Mouse (Mus musculus): Measurements from ENCODE around the gene 4933416C03Rik.

The 4933416C03Rik gene

DNA sequence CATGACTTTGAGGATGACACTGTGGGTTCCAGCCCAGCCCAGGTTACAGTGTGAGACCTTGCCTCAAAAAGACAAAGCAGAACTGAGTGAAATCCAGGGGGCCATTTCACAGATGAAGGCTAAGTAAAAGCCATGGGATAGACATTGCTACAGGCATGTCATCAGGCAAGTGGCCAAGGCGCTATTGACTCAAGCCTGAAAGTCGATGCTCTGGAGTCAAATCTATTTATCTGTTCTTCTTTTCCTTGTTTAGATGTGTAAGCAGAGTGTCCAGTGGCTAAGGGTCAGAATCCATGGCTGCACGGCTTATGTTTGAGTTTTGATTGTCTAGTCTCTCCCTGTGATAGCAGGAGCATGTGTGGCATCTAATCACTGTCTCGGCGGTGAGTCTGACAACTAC, 35.1 kb downstream of the 4933416C03Rik start:
- DNase-seq (ENCODE audit: low spot score): no peak

DNA sequence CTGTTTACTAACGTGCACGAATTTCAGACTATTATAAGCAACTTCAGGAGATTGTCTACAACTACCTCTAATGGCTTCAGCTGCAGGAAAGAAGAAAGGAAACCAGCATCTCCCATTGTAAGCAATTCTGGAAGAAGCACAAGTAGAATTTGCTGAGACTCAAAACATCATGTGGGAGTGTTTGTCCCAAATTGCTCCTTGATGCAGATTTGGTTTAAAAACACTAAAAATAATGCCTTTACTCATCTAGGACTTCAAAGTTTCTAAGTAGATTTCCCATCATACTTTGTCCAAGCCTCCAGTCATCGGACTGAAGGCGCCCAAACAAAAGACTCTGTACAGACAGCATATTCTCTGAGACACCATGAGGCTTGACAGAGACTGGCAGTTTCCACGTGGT, 37.8 kb downstream of the 4933416C03Rik start:
- DNase-seq (ENCODE audit: low spot score): no peak
